Mouse (Mus musculus): ENCODE results near the gene Lysmd1.

DNA sequence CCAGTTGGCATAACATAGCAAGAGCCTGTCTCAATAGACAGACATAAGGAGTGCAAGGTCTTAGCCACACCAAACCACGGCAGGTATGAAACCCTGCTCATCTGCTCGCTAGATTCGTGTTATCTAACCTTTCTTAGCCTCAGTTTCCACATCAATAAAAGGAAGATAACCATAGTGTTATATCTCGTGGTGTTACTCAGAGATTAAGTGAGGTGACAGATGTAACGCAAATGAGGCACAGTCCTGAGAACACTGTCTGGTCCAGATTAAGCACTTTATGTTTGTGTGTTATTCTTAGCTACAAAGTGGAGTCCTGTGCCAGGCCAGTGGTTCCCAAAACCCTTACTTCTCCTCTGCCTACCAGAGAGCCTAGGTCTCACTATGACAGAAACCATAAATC is 31.0 kb downstream of the Lysmd1 start:
- TF ChIP-seq CTCF (IDR thresholded peaks at IDR 0.05; ENCODE audit: low read depth, low read length) = no peak
- no peak for TF ChIP-seq POLR2A (IDR thresholded peaks at IDR 0.05; ENCODE audit: extremely low read depth, insufficient read depth, low read length)
